Mouse (Mus musculus): ENCODE data around the gene Usp22.

- TF ChIP-seq CTCF (IDR thresholded peaks at IDR 0.05; ENCODE audit: control insufficient read depth, insufficient read depth, low read length) (no peak), POLR2A (IDR thresholded peaks at IDR 0.05; ENCODE audit: borderline replicate concordance, control insufficient read depth, low read depth, low read length) (no peak)
Observed at GRCm38 (mm10) chr11:61162776-61163175, 12.1 kb downstream of the Usp22 start.
